Mouse (Mus musculus) stomach, postnatal 0 days (tissue): ENCODE data around the gene Taok3.

ENCODE experiments used
- CTCF ChIP-seq: IDR thresholded peaks from 2 replicates; pipeline ENCODE4 v1.5.1; 2016; ENCODE audit warnings: antibody characterized with exemption, low read depth, mild to moderate bottlenecking, moderate library complexity
- EP300 ChIP-seq: optimal IDR thresholded peaks from 2 replicates; pipeline ENCODE3; 2016; ENCODE audit warnings: antibody characterized with exemption

DNA sequence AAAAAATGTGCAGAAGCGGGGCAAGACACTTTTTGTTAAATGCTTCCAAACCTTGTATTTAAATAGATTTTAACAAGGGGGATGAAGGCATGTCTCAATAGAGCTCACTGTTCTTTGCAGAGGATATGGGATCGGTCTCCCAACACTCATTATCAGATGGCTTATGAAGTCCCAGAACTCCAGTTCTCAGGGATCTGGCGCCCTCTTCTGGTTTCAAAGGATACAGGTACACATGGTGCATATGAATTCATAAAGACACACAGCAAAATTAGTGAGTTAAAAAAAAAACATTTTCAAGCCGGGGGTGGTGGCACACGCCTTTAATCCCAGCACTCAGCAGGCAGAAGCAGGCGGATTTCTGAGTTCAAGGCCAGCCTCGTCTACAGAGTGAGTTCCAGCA, 6.6 kb upstream of the Taok3 start:
- TF ChIP-seq CTCF, result peak; percentile 63
- TF ChIP-seq EP300, result no peak
